Mouse (Mus musculus) embryo, embryonic 11 days (tissue): ENCODE results near the gene Kiss1.
"Not testable (repeated sequence)": the region's sequence is repeated elsewhere in the genome, so short reads cannot be mapped to it uniquely, and the experiment has no call there.

Source experiments
- DNase-seq: peaks from one replicate; pipeline ENCODE4 v3.0.0-alpha.2; 2015

Kiss1 gene

GRCm38 (mm10) chr1:133323333-133323732 lies 1.7 kb downstream of the Kiss1 start:
- peak; percentile 9 for DNase-seq

DNA sequence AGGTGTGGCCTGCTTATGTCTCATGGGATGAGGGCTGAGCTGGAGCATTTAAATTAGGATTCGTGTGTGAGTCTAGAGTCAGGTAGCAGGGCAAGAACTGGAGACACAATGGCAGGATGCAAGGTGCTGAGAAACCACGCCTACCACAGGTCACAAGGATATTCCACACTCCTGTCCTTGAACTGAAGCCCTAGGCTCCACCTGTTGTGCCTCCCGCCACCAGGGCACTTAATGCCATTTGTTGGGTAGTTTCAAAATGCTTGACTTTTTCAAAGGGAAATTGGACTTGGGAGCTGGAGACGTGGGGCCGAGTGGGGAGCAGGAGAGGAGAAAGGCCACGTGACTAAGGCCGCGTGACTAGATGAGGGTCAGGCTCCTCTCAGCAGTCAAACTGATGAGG lies 4.3 kb downstream of the Kiss1 start:
- DNase-seq = no peak

- no peak for DNase-seq
These were observed 5.4 kb downstream of the Kiss1 start for GRCm38 (mm10) chr1:133327094-133327493.

- DNase-seq = peak; percentile 14
These were observed 6.7 kb downstream of the Kiss1 start for GRCm38 (mm10) chr1:133328299-133328795.

DNA sequence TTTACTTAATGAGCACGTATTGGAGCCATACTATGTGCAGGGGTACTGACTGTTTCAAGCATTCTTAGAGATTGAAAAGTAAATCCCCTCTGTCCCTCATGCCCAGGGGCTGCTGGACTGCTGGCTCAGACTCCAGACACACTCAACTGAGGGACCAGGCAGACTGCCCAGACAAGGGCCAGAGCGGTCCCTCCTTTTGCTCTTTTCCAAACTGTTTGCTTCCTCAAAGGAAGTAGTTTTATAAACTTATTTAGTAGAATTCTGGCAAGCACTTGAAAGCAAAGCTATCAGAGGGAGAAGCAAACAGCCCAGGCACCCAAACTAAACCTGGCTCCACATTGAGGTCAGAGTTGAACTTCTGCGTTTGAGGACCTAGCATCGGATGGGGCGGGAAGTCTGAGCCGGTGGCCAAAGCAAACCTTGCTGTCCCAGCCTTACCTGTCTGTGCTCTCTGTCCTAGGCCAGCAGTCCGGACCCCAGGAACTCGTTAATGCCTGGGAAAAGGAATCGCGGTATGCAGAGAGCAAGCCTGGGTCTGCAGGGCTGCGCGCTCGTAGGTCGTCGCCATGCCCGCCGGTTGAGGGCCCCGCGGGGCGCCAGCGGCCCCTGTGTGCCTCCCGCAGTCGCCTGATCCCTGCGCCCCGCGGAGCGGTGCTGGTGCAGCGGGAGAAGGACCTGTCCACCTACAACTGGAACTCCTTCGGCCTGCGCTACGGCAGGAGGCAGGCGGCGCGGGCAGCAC lies 7.4 kb downstream of the Kiss1 start:
- peak; percentile 51 for DNase-seq

DNA sequence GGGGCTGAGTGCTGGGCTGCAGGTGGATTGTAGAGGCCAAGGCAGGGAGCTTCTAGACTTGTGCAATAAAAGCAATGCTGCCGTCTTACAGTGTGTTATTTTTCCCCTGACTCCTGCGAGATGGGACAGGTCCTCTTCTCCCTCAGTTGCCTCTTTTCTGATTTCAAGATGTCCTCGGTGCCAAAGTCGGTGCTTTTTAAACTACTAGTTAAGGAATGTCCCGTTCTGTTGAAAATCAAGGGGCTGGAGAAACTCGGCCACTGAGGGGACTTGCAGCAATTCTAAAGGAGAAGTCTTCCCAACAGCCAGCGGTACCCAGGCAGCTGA lies 7.9 kb downstream of the Kiss1 start:
- DNase-seq = no peak

DNA sequence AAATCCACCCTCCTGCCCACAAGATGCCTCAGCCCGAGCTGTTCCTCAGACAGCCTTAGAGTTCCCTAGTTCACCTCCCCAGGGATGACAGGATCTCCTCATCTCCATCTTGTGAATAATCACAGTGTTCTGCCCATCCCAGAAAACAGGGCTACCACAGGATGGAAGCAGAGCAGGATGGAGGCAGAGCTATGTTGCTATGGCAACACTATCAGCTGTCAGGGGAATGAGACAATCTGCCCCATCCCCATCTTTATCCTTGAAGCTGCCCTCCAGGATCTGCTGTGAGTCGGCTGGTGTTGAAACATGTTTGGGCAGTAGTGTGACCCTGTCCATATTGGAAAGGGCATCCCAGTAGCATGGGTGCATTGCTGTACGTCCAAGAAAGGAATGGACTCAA lies 9.5 kb downstream of the Kiss1 start:
- no peak for DNase-seq

DNA sequence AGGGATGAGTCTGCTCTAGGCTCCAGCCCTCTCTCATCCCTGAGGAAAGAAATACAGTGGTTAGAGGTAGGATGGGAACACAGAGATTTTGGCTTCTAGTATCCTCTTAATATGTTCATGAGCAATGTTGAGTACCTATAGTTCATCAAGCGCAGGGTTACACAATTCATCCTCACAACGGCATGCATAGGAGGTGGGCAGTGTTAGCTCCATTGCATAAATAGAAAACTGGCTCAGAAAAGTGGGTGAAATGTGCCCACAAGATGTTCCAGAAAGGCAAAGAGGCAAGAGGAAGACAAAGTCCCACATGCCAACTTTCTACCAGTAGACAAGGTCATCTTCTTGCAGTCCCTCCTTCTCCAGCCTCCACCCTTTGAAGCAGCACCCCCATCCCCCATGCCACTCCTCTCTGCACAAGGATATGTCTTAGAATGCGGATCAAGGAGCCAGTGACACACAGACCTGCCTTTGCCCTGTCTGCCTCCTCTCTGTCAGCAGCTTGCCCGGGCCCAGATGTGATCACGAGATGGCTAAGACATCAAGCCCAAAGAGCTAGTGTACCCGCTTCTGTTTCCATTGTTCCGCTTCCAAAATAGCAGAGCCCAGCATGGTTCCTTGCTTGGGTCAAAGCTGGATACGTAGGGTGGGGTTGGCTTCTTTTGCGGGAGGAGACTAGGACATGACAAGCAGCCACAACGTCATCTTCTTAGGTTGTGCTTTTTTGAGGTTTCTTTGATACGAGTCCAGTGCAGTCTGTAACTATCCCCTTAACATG lies 11.2 kb downstream of the Kiss1 start:
- DNase-seq = no peak

DNA sequence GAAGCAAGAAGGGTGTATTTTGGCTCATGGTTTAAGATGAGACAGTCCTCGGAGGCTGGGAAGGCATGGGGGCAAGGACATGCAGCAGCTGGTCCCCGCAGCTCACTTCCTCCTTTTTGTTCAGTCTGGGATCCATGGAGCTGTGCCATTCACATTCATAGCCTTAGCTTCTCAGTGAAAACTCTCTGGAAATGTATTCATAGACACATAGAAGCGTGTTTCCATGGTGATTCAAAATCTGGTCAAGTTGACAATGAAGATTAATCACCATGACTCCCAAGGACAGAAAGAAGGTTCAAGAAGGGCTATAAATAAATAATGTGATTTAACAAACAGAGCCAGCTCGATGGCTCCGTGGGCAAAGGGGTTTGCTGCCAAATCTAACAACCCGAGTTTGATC lies 12.3 kb downstream of the Kiss1 start:
- DNase-seq = no peak

DNA sequence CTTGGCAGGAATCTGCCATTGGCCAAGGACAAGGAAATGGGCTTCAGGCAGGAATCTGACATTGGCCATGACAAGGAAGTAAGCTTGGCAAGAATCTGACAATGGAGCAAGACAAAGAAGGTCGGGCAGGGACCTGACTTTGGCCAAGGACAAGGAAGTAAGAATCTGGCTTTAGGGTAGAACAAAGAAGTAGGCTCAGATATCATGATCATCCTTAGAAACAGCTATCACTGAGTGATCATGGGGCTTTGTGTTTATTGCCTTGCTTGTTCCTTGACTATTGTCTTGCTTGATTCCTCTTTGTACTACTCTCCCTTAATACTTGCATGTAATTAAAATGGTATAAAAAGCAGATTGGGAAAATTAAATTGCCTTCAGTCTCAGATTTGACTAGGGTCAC lies 18.7 kb downstream of the Kiss1 start:
- DNase-seq = not testable (repeated sequence)

DNA sequence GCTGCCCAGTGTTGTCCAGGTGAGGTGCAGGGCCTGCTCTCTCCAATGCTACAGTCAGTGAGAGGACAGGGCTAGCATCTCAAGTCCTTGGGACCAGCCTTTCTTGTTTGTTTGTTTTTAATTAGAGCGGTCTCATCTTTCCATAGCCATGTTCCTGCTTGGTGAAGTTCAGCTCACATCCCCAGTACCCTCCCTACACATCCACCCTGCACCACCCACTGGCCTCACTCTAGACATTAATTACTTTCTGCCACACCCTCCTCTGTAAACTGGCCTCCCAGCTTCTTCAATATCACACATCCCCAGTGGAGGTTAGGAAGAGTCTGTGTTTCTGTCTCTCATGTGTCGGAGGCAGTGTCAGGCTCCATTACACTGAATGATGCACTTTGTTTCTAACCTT lies 22.7 kb downstream of the Kiss1 start:
- no peak for DNase-seq

DNA sequence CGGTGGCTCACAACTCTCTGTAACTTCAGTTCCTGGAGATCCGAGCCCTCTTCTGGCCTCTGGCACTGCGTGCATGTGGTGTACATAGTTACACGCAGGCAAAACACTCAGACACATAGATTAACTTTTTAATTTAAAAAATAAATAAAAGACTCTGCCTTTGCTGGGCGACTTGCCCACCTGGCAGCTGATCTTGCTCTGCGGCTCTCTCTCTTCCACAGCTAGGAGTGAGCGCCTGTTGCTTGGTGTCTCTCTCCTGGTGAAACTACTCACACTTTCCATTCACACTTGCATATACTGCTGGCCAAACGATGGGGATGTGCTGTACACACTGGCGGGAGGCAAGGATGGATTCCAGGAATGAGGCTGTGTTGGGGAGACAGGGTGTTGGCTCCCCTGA lies 24.9 kb downstream of the Kiss1 start:
- DNase-seq = no peak

- DNase-seq = no peak
These were observed 25.6 kb downstream of the Kiss1 start for GRCm38 (mm10) chr1:133347226-133347625.

DNA sequence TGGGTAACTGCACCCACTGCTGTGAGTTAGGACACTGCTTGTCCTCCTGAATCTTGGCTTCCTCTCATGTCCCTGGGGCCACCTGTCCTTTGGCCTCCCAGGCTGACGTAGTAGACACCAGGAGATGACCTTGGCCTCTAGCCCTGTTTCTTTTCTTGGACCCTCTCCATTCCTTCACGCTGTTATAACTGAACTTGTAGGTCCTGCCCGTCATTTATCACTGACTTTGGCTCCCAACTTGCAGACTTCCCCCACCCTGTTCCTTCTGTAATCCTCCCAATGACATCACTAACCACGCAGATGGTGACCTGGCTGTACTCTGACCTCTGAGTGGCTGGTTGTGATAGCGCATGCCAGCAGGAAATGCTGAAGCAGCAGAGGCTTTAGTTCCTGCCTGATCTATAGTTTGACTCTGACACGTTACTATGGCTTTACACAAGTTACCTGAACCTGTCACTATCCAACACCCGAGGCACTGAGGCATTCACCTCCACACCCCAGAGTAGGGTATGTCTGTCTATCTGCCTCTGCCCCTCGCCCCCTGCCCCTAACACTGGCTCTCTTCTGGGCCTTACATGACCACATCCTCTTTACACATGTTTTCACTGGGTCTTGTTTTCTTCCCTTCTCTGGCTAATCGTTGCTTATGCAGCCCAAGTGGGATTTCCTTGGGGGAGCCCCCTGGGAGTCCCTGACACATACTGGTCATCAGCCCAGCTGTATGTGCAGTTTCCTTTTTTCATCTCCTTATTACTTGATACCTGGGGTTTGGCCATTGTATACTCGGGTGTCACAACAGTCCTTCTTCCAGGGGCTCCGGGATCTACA lies 26.2 kb downstream of the Kiss1 start:
- no peak for DNase-seq

DNA sequence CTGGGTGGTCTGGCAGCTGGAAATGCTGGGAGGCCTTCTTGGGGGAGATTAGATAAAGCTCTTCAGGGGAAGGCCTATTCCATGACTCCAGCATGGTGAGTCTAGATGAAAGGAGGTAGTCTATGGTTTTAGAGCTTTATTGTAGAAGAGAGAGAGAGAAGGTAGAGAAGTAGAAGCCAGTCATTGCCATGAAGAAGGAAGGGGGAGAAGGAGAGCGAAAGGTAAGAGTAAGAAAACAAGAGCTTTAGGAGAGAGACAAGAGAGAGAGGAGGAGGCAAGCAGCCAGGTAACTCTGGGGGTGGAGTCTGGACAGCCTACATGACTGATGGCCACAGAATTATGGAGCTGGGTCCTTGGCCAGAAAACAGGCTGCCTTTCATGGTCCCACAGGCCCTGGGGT lies 28.5 kb downstream of the Kiss1 start, which contains the start of gene Ren1:
Gene Ren1, plus strand, starts transcription at position 301 of the 400 bp plus-strand sequence.
- no peak for DNase-seq

DNA sequence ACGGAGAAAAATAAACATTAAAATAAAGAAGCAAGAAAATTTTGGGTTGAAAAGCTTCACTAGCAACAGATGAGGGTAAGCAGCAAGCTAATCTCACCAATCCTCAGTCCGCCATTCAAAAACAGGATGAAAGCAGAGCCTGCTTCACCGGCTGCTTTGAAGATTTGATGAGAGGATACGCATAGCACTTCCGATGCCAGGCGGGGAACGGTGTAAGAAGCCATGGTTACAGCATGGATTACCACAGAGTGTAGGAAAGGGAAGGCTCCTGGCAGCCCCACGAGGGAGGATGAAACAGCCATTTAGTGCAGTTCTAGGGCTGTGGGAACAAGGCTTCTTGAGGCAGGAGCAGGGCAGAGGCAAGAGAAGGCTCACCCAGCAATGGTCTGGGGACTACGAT lies 30.1 kb downstream of the Kiss1 start:
- DNase-seq = no peak

DNA sequence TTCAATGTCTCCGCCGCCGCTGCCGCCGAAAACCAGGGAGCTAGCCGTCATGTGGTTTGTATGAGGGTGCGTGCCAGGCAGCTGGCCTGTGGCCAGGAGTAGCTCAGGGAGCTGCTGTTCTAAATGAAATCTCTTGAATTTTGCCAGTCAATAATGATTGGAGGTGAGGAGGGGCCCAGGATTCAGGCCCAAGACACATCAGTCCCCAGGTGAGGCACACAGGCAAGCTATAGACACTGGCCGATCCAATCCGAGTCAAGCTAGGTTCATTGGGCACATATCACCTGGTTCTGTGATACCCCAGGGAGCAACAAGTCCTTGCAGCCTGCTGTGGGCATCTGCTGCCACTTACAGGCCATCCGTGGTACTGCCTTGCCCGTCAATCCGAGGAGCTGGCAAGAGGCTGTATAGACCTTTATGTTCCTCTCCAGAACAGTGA lies 31.7 kb downstream of the Kiss1 start:
- peak; percentile 73 for DNase-seq

DNA sequence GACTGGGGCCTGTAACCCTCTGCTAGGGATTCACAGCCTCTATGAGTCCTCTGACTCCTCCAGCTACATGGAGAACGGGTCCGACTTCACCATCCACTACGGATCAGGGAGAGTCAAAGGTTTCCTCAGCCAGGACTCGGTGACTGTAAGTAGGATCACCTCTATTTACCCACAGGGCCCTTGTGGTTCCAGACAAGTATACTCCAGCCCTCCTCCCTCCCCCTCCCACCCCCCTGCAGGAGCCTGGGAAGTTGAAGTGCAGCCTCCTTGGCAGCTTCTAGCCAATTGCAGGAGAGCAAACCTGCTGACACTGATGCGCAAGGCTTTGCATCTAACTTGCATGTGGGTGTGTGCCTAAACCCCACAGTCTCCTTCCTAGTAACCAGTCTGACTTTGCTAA lies 33.8 kb downstream of the Kiss1 start:
- DNase-seq = no peak

DNA sequence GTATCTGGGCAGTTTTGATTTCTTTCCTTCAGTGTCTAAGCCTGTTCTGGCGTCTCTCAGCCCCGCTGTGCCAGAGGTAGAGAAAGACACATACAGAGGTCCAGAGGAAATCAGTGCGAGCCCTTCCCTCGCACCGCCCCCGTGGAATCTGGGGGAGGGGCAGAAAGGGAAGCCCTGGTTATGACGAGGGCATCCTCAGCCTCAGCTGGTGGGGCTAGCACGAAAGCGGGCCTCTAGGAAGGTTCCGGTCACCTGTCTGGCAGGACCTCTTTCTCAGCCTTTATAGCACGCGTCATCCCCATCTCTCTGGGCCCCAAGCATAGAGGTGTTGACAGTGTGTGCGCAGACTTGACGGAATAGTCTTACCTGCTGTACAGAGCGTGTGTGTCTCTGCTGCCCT lies 34.2 kb downstream of the Kiss1 start:
- no peak for DNase-seq

DNA sequence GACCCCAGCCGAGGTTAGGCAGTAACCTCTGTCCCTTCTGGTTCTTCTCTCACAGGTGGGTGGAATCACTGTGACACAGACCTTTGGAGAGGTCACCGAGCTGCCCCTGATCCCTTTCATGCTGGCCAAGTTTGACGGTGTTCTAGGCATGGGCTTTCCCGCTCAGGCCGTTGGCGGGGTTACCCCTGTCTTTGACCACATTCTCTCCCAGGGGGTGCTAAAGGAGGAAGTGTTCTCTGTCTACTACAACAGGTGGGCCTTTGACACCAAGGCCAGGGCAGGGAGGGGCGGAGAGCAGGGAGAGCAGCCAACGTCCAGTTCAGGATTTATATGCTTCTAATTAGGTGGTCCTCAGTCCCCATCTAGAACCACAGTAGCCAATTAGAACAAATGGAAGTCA lies 34.7 kb downstream of the Kiss1 start:
- no peak for DNase-seq

GRCm38 (mm10) chr1:133361006-133361405 lies 39.3 kb downstream of the Kiss1 start:
- DNase-seq = no peak

DNA sequence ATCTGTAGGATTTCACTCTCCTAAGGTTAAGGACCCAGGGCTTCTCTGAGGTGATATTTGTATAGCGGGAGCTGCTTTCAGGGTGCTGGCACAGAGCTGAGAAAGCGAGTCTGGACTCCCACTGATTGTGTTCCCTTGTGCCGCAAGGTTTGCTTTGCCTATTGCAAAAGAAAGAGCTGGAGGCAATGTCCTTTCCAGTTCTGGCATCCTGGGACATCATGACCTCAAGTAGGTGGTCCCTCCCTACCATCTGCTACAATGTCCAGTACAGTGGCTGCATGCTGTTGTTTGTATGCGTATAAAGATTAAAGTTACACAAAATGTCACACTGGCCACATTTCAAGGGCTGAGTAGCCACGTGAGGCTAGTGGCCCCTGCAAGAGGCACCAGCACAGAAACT lies 40.4 kb downstream of the Kiss1 start:
- DNase-seq = no peak

- DNase-seq = peak; percentile 85
These were observed 41.8 kb downstream of the Kiss1 start, which contains the start of gene Etnk2 for GRCm38 (mm10) chr1:133363276-133364021. Etnk2 (plus strand) TSS chr1:133363572.
